In the genomic region with DNA sequence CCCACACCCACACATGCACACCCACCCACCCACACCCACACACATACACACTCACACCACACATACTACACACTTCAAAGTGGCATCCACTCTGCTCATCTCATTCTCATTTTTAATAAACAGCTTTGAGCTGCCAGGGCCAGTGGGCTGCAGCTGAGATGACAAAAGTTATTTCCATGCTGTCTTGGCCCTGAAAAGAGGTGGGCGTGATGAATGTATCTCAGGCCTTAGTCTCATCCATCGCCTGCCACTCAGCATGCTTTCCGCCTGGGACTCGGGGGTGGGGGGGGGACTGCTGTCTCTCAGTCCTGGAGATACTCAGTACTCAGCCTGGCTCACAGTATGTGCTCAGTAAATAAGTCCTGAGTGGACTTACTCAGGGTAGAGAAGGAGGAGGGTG, we compare ENCODE assay signal across 30 mouse cellular contexts.
DNase-seq lines count a peak whose midpoint lies in the region; ATAC-seq and TF ChIP-seq lines count a peak whose summit lies in the region.
"Had no signal": no experiment of that assay in that cellular context is flagged by ENCODE, and none has a peak within 500 bp of the region (broad histone marks: within the 10 kb centered on the region; RNA-seq: fewer than 3 reads in every experiment).

No protein-coding gene starts in this region.

- WGBS in lung, embryonic 14.5 days: 25% methylated on average over 4 of the region's 4 CpGs

- H3K4me3 ChIP-seq in lung, embryonic 14.5 days (ENCODE audit: low read depth, low read length): no peak overlapping the region
- H3K4me3 ChIP-seq: embryonic facial prominence, embryonic 12.5 days; embryonic facial prominence, embryonic 15.5 days; heart, adult 2 months; heart, embryonic 10.5 days; heart, embryonic 13.5 days had no signal

- no peaks in the 10 kb centered on the region for H3K27me3 ChIP-seq in lung, embryonic 14.5 days (ENCODE audit: insufficient read depth, low read length)
- H3K27me3 ChIP-seq: CH12.LX; embryonic facial prominence, embryonic 15.5 days had no signal

- no peak for ATAC-seq in lung, embryonic 14.5 days (ENCODE audit: insufficient read depth)
- ATAC-seq in inflammation-experienced regulatory T-cells, adult 6 months: no peak
- ATAC-seq: forebrain, embryonic 14.5 days; forebrain, postnatal 0 days; Patski had no signal

- H3K36me3 ChIP-seq in lung, embryonic 14.5 days (ENCODE audit: insufficient read depth): no peaks in the 10 kb centered on the region
- H3K36me3 ChIP-seq: embryonic facial prominence, embryonic 12.5 days; embryonic facial prominence, embryonic 15.5 days; G1E had no signal

- H3K9ac ChIP-seq in lung, embryonic 14.5 days: no peak overlapping the region
- H3K9ac ChIP-seq: embryonic facial prominence, embryonic 12.5 days; embryonic facial prominence, embryonic 15.5 days; forebrain, postnatal 0 days; heart, embryonic 13.5 days; hindbrain, embryonic 14.5 days had no signal

- peak; percentile 32 for DNase-seq in layer of hippocampus, adult 11-12 months (ENCODE audit: low spot score)
- DNase-seq in layer of hippocampus, adult 8-10 months (ENCODE audit: low spot score in 2 of 2): no peak
- DNase-seq in lung, embryonic 14.5 days: peak; percentile 19
- no peak for DNase-seq in lung, adult 18-20 months
- peak; percentile 40 for DNase-seq in lung, postnatal 10 days
- DNase-seq in lung, postnatal 25 days (ENCODE audit: low spot score): no peak
- DNase-seq in brain, adult 2 months (ENCODE audit: low read depth, low spot score): peak; percentile 72
- DNase-seq: adrenal gland, postnatal 10 days; adrenal gland, postnatal 36 days; B cell, adult 2 months; cerebellum, adult 11 months; cerebellum, adult 2 months; cerebellum, adult 9-11 months; cerebellum, postnatal 25 days; forebrain, postnatal 0 days; gastrocnemius, postnatal 10 days; gastrocnemius, postnatal 36 days; heart, adult 2 months; heart, postnatal 14 days; heart, postnatal 4 days had no signal

- TF ChIP-seq CTCF in lung, embryonic 14.5 days (IDR thresholded peaks at IDR 0.05; ENCODE audit: low read depth): no peak

- H3K4me1 ChIP-seq in lung, embryonic 14.5 days (ENCODE audit: insufficient read depth): no peaks in the 10 kb centered on the region
- H3K4me1 ChIP-seq: embryonic facial prominence, embryonic 12.5 days; embryonic facial prominence, embryonic 15.5 days had no signal

- no peaks in the 10 kb centered on the region for H3K9me3 ChIP-seq in lung, embryonic 14.5 days (ENCODE audit: low read depth, low read length)
- H3K9me3 ChIP-seq: embryonic facial prominence, embryonic 12.5 days; embryonic facial prominence, embryonic 15.5 days; heart, embryonic 10.5 days; heart, embryonic 13.5 days had no signal

- no peak overlapping the region for H3K27ac ChIP-seq in lung, embryonic 14.5 days (ENCODE audit: low read depth)
- H3K27ac ChIP-seq: embryonic facial prominence, embryonic 12.5 days; embryonic facial prominence, embryonic 15.5 days; heart, adult 2 months; heart, embryonic 10.5 days; heart, embryonic 13.5 days; hindbrain, embryonic 14.5 days had no signal

- no peak overlapping the region for H3K4me2 ChIP-seq in lung, embryonic 14.5 days
- H3K4me2 ChIP-seq: embryonic facial prominence, embryonic 12.5 days; embryonic facial prominence, embryonic 15.5 days; heart, embryonic 13.5 days; hindbrain, embryonic 14.5 days had no signal

Comparison
In these comparisons a context has a peak if more than half of its experiments do, and no peak if none do; other contexts are left out.
1. DNase-seq: peak in layer of hippocampus, adult 11-12 months (single experiment), lung, embryonic 14.5 days (single experiment), lung, postnatal 10 days (single experiment) and brain, adult 2 months (single experiment); none in layer of hippocampus, adult 8-10 months (0 of 2), lung, adult 18-20 months (0 of 2) and lung, postnatal 25 days (single experiment).